Mouse (Mus musculus) bone marrow macrophage, adult 2 months (primary cell): ENCODE results near the gene Kpna6.

Experiments
- CTCF ChIP-seq: IDR thresholded peaks from 2 replicates; pipeline ENCODE4 v1.5.1; 2012; ENCODE audit warnings: low read depth, mild to moderate bottlenecking, low read length, moderate library complexity
- POLR2A ChIP-seq: IDR thresholded peaks from 2 replicates; pipeline ENCODE4 v1.6.1; 2012; ENCODE audit warnings: mild to moderate bottlenecking, low read depth, low read length, borderline replicate concordance

GRCm38 (mm10) chr4:129610026-129610425 lies 62.5 kb downstream of the Kpna6 start:
- no peak for TF ChIP-seq CTCF
- TF ChIP-seq POLR2A: no peak
